Mouse (Mus musculus) cerebellum, adult 8-10 months (tissue): ENCODE measurements around the gene Arhgef26.
A peak's percentile ranks its signal among the peaks of the same experiment; 100 is the strongest.

Source experiments
- DNase-seq: peaks from one replicate; pipeline ENCODE4 v3.0.0; 2022

Gene Arhgef26

GRCm38 (mm10) chr3:62338044-62338443 lies at the start of gene Arhgef26:
Gene Arhgef26, plus strand, starts transcription at chr3:62338344.
- DNase-seq: no peak

GRCm38 (mm10) chr3:62310493-62310892 lies 27.7 kb upstream of the Arhgef26 start:
- no peak for DNase-seq

GRCm38 (mm10) chr3:62311224-62311623 lies 26.9 kb upstream of the Arhgef26 start:
- DNase-seq: no peak

GRCm38 (mm10) chr3:62324708-62325107 lies 13.4 kb upstream of the Arhgef26 start:
- DNase-seq: no peak

- no peak for DNase-seq
Observed at GRCm38 (mm10) chr3:62327903-62328302, 10.2 kb upstream of the Arhgef26 start.

- DNase-seq: no peak
Observed at GRCm38 (mm10) chr3:62338461-62338853, 313 bp downstream of the Arhgef26 start.

- DNase-seq: peak; percentile 5
Observed at GRCm38 (mm10) chr3:62338854-62339515, 841 bp downstream of the Arhgef26 start.

- DNase-seq: no peak
Observed at GRCm38 (mm10) chr3:62339516-62340051, 1.4 kb downstream of the Arhgef26 start.

GRCm38 (mm10) chr3:62340154-62340760 lies 2.1 kb downstream of the Arhgef26 start:
- no peak for DNase-seq

- DNase-seq: no peak
Observed at GRCm38 (mm10) chr3:62340861-62341260, 2.7 kb downstream of the Arhgef26 start.

- no peak for DNase-seq
Observed at GRCm38 (mm10) chr3:62341496-62342205, 3.5 kb downstream of the Arhgef26 start.

- DNase-seq: no peak
Observed at GRCm38 (mm10) chr3:62348514-62349217, 10.5 kb downstream of the Arhgef26 start.

GRCm38 (mm10) chr3:62349218-62349897 lies 11.2 kb downstream of the Arhgef26 start:
- no peak for DNase-seq

GRCm38 (mm10) chr3:62352071-62352470 lies 13.9 kb downstream of the Arhgef26 start:
- DNase-seq: no peak

GRCm38 (mm10) chr3:62352876-62353275 lies 14.7 kb downstream of the Arhgef26 start:
- no peak for DNase-seq

GRCm38 (mm10) chr3:62367882-62368281 lies 29.7 kb downstream of the Arhgef26 start:
- no peak for DNase-seq

- no peak for DNase-seq
Observed at GRCm38 (mm10) chr3:62372841-62373240, 34.7 kb downstream of the Arhgef26 start.

GRCm38 (mm10) chr3:62374346-62374745 lies 36.2 kb downstream of the Arhgef26 start:
- DNase-seq: no peak

GRCm38 (mm10) chr3:62374831-62375230 lies 36.7 kb downstream of the Arhgef26 start:
- DNase-seq: no peak

GRCm38 (mm10) chr3:62376719-62377118 lies 38.6 kb downstream of the Arhgef26 start:
- no peak for DNase-seq

GRCm38 (mm10) chr3:62379946-62380345 lies 41.8 kb downstream of the Arhgef26 start:
- no peak for DNase-seq

GRCm38 (mm10) chr3:62380420-62380819 lies 42.3 kb downstream of the Arhgef26 start:
- no peak for DNase-seq

GRCm38 (mm10) chr3:62382853-62383252 lies 44.7 kb downstream of the Arhgef26 start:
- DNase-seq: no peak
